Mouse (Mus musculus) megakaryocyte, embryonic 14.5 days (primary cell): ENCODE data around the gene Ddx11.

Source experiments
- FLI1 ChIP-seq: IDR thresholded peaks from 2 replicates; pipeline ENCODE4 v1.6.1; 2012; ENCODE audit warnings: low read length, inconsistent platforms, mixed read lengths
- GATA1 ChIP-seq: IDR thresholded peaks from 3 replicates; pipeline ENCODE4 v1.6.1; 2012; ENCODE audit warnings: mixed read lengths, low read length, inconsistent platforms, borderline replicate concordance

DNA sequence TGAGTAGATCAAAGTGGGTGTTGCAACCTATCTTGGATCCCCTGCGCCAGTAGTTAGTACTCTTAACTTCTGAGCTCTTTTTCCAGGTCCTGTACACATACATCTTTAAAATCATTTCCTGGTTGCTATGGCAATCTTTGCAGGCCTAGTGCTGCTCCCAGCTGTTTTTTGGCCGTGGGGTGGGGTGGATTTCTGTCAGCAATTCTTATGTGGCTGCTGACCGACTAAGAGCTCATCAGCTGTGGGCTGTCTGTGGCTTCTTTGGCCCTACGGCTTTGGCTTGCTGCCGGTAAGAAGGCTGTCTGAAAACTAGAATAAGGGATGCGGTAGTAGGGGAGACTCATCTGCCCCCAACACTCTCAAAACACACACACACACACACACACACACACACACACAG lies 12.6 kb upstream of the Ddx11 start:
- TF ChIP-seq GATA1 (no peak), FLI1 (no peak)
